Mouse (Mus musculus) liver, embryonic 16.5 days (tissue): ENCODE data around the gene Jph3. TPM values are rescaled to one million over a fixed set of nuclear protein-coding genes. Genes with fewer than 3 reads are reported as not detected.

ENCODE experiments used
- ATAC-seq: fragments of 200-750 bp; cut with Nextera tagmentation; 2 replicates; pipeline ENCODE4 v1.8.0; 2017; ENCODE audit warnings: low read depth, mild to moderate bottlenecking, moderate number of reproducible peaks, moderate library complexity
- H3K27ac ChIP-seq: fragments of 300-500 bp; sonication (generic); 2 replicates; pipeline ENCODE4 v1.5.1; 2014; ENCODE audit warnings: mild to moderate bottlenecking, low read length
- H3K27me3 ChIP-seq: fragments of 300-500 bp; sonication (generic); 2 replicates; pipeline ENCODE4 v1.6.1; 2014; ENCODE audit warnings: low read depth, low read length, mixed read lengths; ENCODE audit not compliant: control insufficient read depth, insufficient read depth
- H3K36me3 ChIP-seq: fragments of 300-500 bp; sonication (generic); 2 replicates; pipeline ENCODE4 v1.6.1; 2014; ENCODE audit warnings: mild to moderate bottlenecking; ENCODE audit not compliant: control insufficient read depth, insufficient read depth
- H3K4me1 ChIP-seq: fragments of 300-500 bp; sonication (generic); 2 replicates; pipeline ENCODE4 v1.6.1; 2014; ENCODE audit warnings: low read depth, low read length, mixed read lengths; ENCODE audit not compliant: control insufficient read depth
- H3K4me2 ChIP-seq: fragments of 300-500 bp; sonication (generic); 2 replicates; pipeline ENCODE4 v1.6.1; 2014; ENCODE audit warnings: low read depth, low read length, mixed read lengths
- H3K4me3 ChIP-seq: fragments of 300-500 bp; sonication (generic); 2 replicates; pipeline ENCODE4 v1.5.1; 2014; ENCODE audit warnings: low read depth, mild to moderate bottlenecking, low read length
- H3K9ac ChIP-seq: fragments of 300-500 bp; sonication (generic); 2 replicates; pipeline ENCODE4 v1.6.1; 2014; ENCODE audit warnings: low read depth, low read length
- H3K9me3 ChIP-seq: fragments of 300-500 bp; sonication (generic); replicated peaks from 2 replicates; pipeline ENCODE4 v1.6.1; 2016; ENCODE audit warnings: low read length; ENCODE audit not compliant: control insufficient read depth
- WGBS: fragments of 180-500 bp; shearing (Covaris S2); extraction: QIAGEN DNeasy Blood & Tissue Kit; methylation state at CpG from one replicate; pipeline ENCODE4 v1.1.7; 2014; ENCODE audit not compliant: insufficient replicate concordance; 5-methylcytosine and 5-hydroxymethylcytosine counted together
- polyA plus RNA-seq: library from polyadenylated mRNA; unstranded; fragments of >200 nt; fragmentation: Nextera tagmentation; extraction: Ambion mirVana; gene quantifications from 2 replicates; pipeline ENCODE4 v1.2.1, GENCODE M21; 2015

The Jph3 gene
- polyA plus RNA-seq, 1 experiment from 2014 or later: 0.08 TPM

DNA sequence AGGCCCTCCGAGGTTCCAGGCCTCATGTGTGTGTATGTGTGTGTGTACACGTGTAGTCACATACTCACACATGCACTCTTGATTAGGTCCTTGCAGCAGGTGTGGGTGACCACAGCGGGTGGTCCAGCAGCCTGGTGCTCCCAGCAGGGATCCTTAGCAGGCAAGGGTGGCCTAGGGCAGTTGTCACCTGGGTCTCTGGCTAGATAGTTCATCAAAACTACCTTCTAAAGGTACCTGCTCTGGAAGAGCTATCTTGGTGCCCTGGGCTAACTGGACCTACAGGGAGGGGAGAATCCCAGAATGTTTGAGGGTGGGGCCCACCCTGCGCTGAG lies 2.9 kb downstream of the Jph3 start:
- H3K9me3 ChIP-seq: peaks cover 2% of the 10 kb centered on the region; the same call in 1 of the 2 replicates
- no peaks in the 10 kb centered on the region for H3K36me3 ChIP-seq
- no peak for ATAC-seq
- no peak overlapping the region for H3K4me2 ChIP-seq
- H3K4me1 ChIP-seq: no peaks in the 10 kb centered on the region
- H3K9ac ChIP-seq: no peak overlapping the region
- 50% methylated on average over 4 of the region's 4 CpGs for whole genome bisulfite sequencing
- H3K27ac ChIP-seq: no peak overlapping the region
- H3K4me3 ChIP-seq: no peak overlapping the region
- peaks cover 56% of the 10 kb centered on the region for H3K27me3 ChIP-seq

DNA sequence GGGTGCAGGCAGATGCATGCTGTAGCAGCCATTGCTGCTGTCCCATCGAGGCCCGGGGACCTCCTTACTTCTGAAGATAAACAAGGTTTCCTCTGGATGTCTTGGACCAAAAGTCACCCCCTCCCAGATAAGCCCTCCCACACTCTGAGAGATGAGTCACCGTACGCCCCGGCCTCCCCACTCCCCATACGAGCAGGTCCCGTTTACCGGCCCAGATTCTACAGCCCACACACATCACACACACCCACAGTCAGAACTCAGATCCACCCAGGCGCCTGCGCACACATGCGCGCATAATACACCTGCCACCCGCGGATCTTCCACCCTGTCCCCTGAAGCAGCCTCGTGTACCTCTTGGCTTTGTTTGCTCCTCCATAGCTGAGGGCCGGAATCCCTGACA lies 4.8 kb downstream of the Jph3 start:
- no peak overlapping the region for H3K4me2 ChIP-seq
- no peak overlapping the region for H3K9ac ChIP-seq
- 72% methylated on average over 16 of the region's 16 CpGs for WGBS
- no peak for ATAC-seq
- no peak overlapping the region for H3K4me3 ChIP-seq
- no peak overlapping the region for H3K27ac ChIP-seq
- H3K27me3 ChIP-seq: peaks cover 42% of the 10 kb centered on the region
- H3K4me1 ChIP-seq: no peaks in the 10 kb centered on the region
- H3K36me3 ChIP-seq: no peaks in the 10 kb centered on the region
- H3K9me3 ChIP-seq: no peaks in the 10 kb centered on the region

DNA sequence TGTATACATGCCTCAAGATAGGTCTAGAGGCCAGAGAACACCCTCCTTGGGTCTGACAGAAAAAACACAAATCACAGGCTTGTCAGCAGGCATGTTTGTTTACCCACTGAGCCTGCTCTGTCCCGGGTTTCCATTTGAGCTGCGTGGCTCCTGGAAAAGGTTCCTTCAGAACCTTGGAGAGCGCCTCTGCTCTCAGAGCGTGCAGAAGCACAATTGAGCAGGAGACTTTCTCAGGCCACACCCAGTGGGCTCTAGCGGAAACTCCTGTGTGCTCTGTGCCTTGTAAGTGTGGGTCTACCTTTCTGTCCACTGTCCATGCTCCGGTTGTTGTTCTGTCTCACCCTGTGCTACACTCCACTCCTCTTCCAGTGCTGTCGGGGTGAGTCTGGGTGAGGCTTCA lies 6.8 kb downstream of the Jph3 start:
- H3K4me2 ChIP-seq: no peak overlapping the region
- H3K36me3 ChIP-seq: no peaks in the 10 kb centered on the region
- H3K4me3 ChIP-seq: no peak overlapping the region
- H3K27ac ChIP-seq: no peak overlapping the region
- WGBS: 8% methylated on average over 7 of the region's 7 CpGs
- no peaks in the 10 kb centered on the region for H3K9me3 ChIP-seq
- ATAC-seq: no peak
- H3K27me3 ChIP-seq: peaks cover 23% of the 10 kb centered on the region
- H3K9ac ChIP-seq: no peak overlapping the region
- H3K4me1 ChIP-seq: no peaks in the 10 kb centered on the region

DNA sequence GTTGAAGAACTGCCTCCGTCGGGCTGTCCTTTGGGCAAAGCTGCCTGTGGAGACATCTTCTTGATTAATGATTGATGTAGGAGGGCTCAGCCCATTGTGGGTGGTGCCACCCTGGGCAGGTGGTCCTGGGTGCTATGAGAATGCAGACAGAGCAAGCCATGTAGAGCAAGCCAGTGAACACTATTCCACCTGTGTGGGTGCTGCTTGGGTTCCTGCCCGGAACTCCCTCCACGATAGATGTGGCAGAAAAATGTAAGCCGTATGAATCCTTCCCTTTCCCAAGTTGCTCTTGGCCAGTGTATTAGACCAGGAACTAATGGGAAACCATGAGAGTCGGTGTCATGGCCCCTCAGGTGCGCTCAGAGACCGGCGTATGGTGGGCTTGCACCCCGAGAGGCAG lies 11.3 kb downstream of the Jph3 start:
- Histone ChIP-seq H3K27ac (no peak overlapping the region), H3K4me3 (no peak overlapping the region), H3K27me3 (no peaks in the 10 kb centered on the region), H3K9me3 (no peaks in the 10 kb centered on the region), H3K9ac (no peak overlapping the region), H3K36me3 (no peaks in the 10 kb centered on the region), H3K4me1 (no peaks in the 10 kb centered on the region), H3K4me2 (no peak overlapping the region)
- WGBS: 81% methylated on average over 10 of the region's 10 CpGs
- no peak for ATAC-seq

DNA sequence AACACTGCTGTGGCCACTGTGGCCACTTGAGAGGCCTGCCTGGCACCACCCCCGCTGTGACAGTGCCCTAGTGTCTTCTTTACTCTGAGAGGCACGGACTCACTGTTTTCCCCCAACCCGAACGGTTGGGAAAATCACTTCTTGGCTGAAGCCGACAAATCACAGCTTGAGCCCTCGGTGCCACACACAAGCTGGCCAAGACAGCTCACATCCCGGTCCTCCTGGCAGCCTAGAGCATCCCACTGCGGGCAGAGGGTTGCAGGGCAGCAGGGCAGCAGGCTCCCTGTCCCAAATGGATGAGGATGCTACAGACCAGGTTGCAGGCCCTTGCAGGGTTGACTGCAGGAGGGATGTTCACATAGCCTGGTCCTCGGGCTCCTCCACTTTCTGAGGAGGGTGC lies 20.1 kb downstream of the Jph3 start:
- Histone ChIP-seq H3K36me3 (no peaks in the 10 kb centered on the region), H3K27ac (no peak overlapping the region), H3K9me3 (no peaks in the 10 kb centered on the region), H3K4me2 (no peak overlapping the region), H3K4me1 (no peaks in the 10 kb centered on the region), H3K9ac (no peak overlapping the region), H3K27me3 (no peaks in the 10 kb centered on the region; the same call in none of the 2 replicates), H3K4me3 (no peak overlapping the region)
- no peak for ATAC-seq
- 69% methylated on average over 9 of the region's 9 CpGs for WGBS

DNA sequence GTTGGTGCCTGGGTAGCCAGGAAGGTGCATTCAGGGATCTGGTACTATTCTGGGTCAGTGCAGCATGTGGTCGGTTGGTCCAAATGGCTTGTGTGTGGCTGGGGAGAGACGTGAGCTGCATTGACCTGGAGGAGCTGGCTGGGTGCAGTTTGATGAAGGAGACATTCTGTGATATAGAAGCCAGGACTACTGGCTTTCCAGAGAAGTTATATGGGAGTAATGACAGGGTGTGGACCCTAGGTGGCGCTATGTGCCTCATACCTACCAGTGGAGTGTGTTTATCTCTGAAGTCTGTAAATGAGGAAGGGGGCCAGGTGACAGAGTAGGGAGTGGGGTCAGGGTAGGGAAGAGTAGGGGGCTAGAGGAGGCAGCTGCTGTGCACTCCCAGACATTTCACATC lies 21.1 kb downstream of the Jph3 start:
- ATAC-seq: no peak
- Histone ChIP-seq H3K4me3 (no peak overlapping the region), H3K36me3 (no peaks in the 10 kb centered on the region), H3K27ac (no peak overlapping the region), H3K9ac (no peak overlapping the region), H3K4me2 (no peak overlapping the region), H3K4me1 (no peaks in the 10 kb centered on the region), H3K27me3 (no peaks in the 10 kb centered on the region; the same call in none of the 2 replicates), H3K9me3 (no peaks in the 10 kb centered on the region)
- 35% methylated on average over 3 of the region's 3 CpGs for WGBS

DNA sequence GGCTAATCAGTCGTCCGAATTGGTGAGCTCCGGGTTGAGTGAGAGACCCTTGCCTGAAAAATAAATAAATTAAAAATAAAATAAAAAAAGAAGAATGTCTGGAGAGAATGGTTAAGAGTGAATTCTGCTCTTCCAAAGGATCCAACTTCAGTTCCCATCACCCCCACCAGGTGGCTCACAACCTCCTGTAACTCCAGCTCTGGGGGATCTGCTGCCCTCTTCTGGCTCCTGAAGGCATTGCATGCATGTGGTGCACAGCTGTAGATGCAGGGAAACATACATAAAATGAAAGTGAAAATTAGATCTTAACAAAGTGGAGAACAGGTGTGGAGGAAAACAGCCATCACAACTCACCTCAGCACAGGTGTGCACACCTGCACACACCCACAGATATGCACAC lies 22.0 kb downstream of the Jph3 start:
- WGBS: 17% methylated on average over 3 of the region's 3 CpGs
- Histone ChIP-seq H3K36me3 (no peaks in the 10 kb centered on the region), H3K9ac (no peak overlapping the region), H3K9me3 (no peaks in the 10 kb centered on the region), H3K4me3 (no peak overlapping the region), H3K4me2 (no peak overlapping the region), H3K27ac (no peak overlapping the region), H3K27me3 (no peaks in the 10 kb centered on the region; the same call in none of the 2 replicates), H3K4me1 (no peaks in the 10 kb centered on the region)
- ATAC-seq: no peak

DNA sequence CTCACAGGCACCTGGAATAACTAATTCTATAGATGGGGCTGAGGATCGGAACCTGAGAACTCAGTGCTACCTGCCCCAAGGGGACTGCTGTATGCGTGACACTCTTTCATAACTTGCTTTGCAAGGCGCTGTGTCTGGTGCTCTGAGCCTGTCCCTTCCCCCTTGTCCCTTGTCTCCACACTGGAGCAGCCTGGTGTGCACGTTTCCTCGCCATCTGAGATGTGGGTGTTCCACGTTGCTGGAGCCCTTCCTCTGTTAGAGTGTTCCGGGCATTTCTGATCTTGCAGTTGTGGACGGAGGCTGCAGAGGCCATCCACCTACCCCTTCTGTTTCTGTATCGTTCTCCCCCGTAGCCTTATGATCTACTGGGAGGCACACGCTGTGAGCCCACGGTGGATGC lies 29.0 kb downstream of the Jph3 start:
- ATAC-seq: no peak
- Histone ChIP-seq H3K27me3 (no peaks in the 10 kb centered on the region; the same call in none of the 2 replicates), H3K36me3 (no peaks in the 10 kb centered on the region), H3K4me3 (no peak overlapping the region), H3K27ac (no peak overlapping the region), H3K4me1 (no peaks in the 10 kb centered on the region), H3K9me3 (no peaks in the 10 kb centered on the region), H3K4me2 (no peak overlapping the region), H3K9ac (no peak overlapping the region)
- 49% methylated on average over 12 of the region's 12 CpGs for WGBS

DNA sequence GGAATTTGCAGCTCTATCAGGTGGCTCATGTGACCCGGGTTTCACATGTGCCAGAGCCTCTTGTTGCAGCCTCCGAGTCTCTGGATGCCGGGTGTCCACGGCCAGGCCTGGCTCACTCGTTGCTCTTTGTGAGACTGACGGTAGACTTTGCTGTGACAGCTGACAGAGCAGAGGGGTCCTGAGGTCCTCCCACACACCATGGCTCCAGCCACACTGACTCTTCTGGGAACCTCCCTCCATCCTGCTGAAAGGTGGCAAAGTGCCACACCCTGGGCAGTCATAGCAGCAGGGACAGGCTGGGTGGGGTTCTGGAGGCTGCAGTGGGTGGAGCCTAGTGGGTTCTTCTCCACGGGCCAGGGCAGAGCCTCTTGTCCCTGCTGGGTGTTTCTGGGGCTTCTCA lies 31.1 kb downstream of the Jph3 start:
- Histone ChIP-seq H3K4me1 (no peaks in the 10 kb centered on the region), H3K27me3 (no peaks in the 10 kb centered on the region), H3K9me3 (no peaks in the 10 kb centered on the region), H3K9ac (no peak overlapping the region), H3K36me3 (no peaks in the 10 kb centered on the region), H3K4me3 (no peak overlapping the region), H3K27ac (no peak overlapping the region), H3K4me2 (no peak overlapping the region)
- WGBS: 69% methylated on average over 7 of the region's 7 CpGs
- ATAC-seq: no peak

DNA sequence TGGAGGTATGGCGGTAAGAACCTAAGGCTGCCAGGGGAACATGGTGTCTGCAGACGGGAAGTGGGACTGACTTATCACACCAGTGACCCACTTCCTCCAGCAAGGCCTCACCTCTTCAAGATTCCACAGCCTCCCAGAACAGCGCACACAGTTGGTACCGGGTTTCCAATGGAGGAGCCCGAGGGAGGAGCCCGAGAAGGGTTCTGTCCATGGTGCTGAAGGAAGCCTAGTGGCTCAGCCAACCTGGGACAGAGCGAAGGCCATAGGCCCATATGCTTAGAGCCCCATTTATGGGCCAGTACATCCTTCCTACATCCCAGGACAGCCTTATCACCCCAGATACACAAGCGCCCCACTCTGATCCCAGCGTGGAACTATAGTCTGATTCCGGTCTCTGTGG lies 32.1 kb downstream of the Jph3 start:
- H3K27ac ChIP-seq: no peak overlapping the region
- no peak overlapping the region for H3K4me2 ChIP-seq
- H3K27me3 ChIP-seq: no peaks in the 10 kb centered on the region
- no peaks in the 10 kb centered on the region for H3K9me3 ChIP-seq
- H3K36me3 ChIP-seq: no peaks in the 10 kb centered on the region
- 24% methylated on average over 10 of the region's 10 CpGs for WGBS
- ATAC-seq: no peak
- H3K9ac ChIP-seq: no peak overlapping the region
- H3K4me1 ChIP-seq: no peaks in the 10 kb centered on the region
- H3K4me3 ChIP-seq: no peak overlapping the region
